In genomic region chr17:84384661-84385060, GRCm38 (mm10) we compare ENCODE assay signal across 11 mouse cellular contexts.
DNase-seq lines count a peak whose midpoint lies in the region; ATAC-seq and TF ChIP-seq lines count a peak whose summit lies in the region.
"Had no signal": no experiment of that assay in that cellular context is flagged by ENCODE, and none has a peak within 500 bp of the region (broad histone marks: within the 10 kb centered on the region; RNA-seq: fewer than 3 reads in every experiment).

No protein-coding gene starts in this region.

- H3K4me1 ChIP-seq in kidney, adult 2 months (ENCODE audit: control insufficient read depth, insufficient read depth, low read length), result no peaks in the 10 kb centered on the region
- H3K4me1 ChIP-seq: embryonic facial prominence, embryonic 12.5 days had no signal

- H3K27ac ChIP-seq in kidney, adult 2 months (ENCODE audit: insufficient read depth, low read depth, low read length), result no peak overlapping the region
- H3K27ac ChIP-seq: embryonic facial prominence, embryonic 12.5 days had no signal

- DNase-seq in kidney, adult 2 months, result no peak
- DNase-seq in kidney, adult 11 months, result no peak
- DNase-seq in A20 (ENCODE audit: low read depth, low spot score), result peak; percentile 34
- DNase-seq in c-Kit-positive CD71-positive TER-119-positive erythroid progenitor cells, embryonic 14.5 days (ENCODE audit: low spot score), result peak; percentile 8
- DNase-seq in layer of hippocampus, postnatal 10 days (ENCODE audit: low spot score in 2 of 2), result no peak
- DNase-seq: adrenal gland, postnatal 10 days; heart, postnatal 36 days; lung, adult 18-20 months had no signal

- peaks cover 4% of the 10 kb centered on the region; the same call in 1 of the 2 replicates for H3K36me3 ChIP-seq in kidney, adult 2 months (ENCODE audit: control insufficient read depth, insufficient read depth, low read length)

- no peak overlapping the region for H3K4me3 ChIP-seq in kidney, adult 2 months (ENCODE audit: insufficient read depth, low read depth, low read length)
- H3K4me3 ChIP-seq: embryonic facial prominence, embryonic 12.5 days had no signal

- ATAC-seq in CD4-positive, CD25-positive, alpha-beta regulatory T cell, adult 4 months, result peak; percentile 26
- ATAC-seq in granulocyte monocyte progenitor cell, adult 5-6 weeks (replicated peaks; ENCODE audit: poor library complexity, severe bottlenecking), result no peak

- peak; percentile 32; the same call in 1 of the 2 replicates for TF ChIP-seq CTCF in kidney, adult 2 months (conservative IDR thresholded peaks at IDR 0.05; ENCODE audit: insufficient read depth, insufficient read length, low read depth, low read length)

- no peaks in the 10 kb centered on the region for H3K27me3 ChIP-seq in kidney, adult 2 months (replicated peaks; ENCODE audit: control insufficient read depth, insufficient read depth, low read length)
- H3K27me3 ChIP-seq: embryonic facial prominence, embryonic 12.5 days had no signal

- TF ChIP-seq POLR2A in kidney, adult 2 months (IDR thresholded peaks at IDR 0.05; ENCODE audit: low read depth, low read length), result no peak

Comparison
In these comparisons a context has a peak if more than half of its experiments do, and no peak if none do; other contexts are left out.
1. DNase-seq: peak in A20 (single experiment) and c-Kit-positive CD71-positive TER-119-positive erythroid progenitor cells, embryonic 14.5 days (single experiment); none in kidney, adult 2 months (single experiment), kidney, adult 11 months (single experiment) and layer of hippocampus, postnatal 10 days (0 of 2).